Mouse (Mus musculus) liver, embryonic 14.5 days (tissue): ENCODE data around the gene Tnnc2. TPM values are rescaled to one million over a fixed set of nuclear protein-coding genes. Genes with fewer than 3 reads are reported as not detected.
A peak's percentile ranks its signal among the peaks of the same experiment; 100 is the strongest.

ENCODE experiments used
- ATAC-seq: fragments of 200-750 bp; cut with Nextera tagmentation; 2 replicates; pipeline ENCODE4 v1.8.0; 2017; ENCODE audit warnings: moderate number of reproducible peaks, mild to moderate bottlenecking, moderate library complexity; ENCODE audit not compliant: insufficient read depth
- DNase-seq, 3 experiments: peaks; one replicate each; pipeline ENCODE4 v3.0.0-alpha.2; 2012 to 2013; ENCODE audit warnings: low read depth in 3 of 3, low spot score in 3 of 3
- H3K27ac ChIP-seq: fragments of 300-500 bp; sonication (generic); 2 replicates; pipeline ENCODE4 v1.5.1; 2014; ENCODE audit warnings: moderate library complexity, mild to moderate bottlenecking, control low read depth, inconsistent platforms
- H3K27me3 ChIP-seq: fragments of 300-500 bp; sonication (generic); 2 replicates; pipeline ENCODE4 v1.6.1; 2014; ENCODE audit warnings: mild to moderate bottlenecking, low read length, moderate library complexity; ENCODE audit not compliant: control insufficient read depth, insufficient read depth
- H3K36me3 ChIP-seq: fragments of 300-500 bp; sonication (generic); replicated peaks from 2 replicates; pipeline ENCODE4 v1.6.1; 2014; ENCODE audit warnings: low read depth; ENCODE audit not compliant: control insufficient read depth, insufficient read depth
- H3K4me1 ChIP-seq, 2 experiments: fragments of 200-500 bp in 1 of 2; fragments of 300-500 bp in 1 of 2; sonication (generic) in 1 of 2; replicated peaks; 2 replicates each; pipeline ENCODE4 v1.6.1; 2012 to 2014; ENCODE audit warnings: antibody characterized with exemption in 1 of 2, inconsistent platforms in 1 of 2, low read length in 1 of 2; ENCODE audit not compliant: control insufficient read depth in 2 of 2, insufficient read depth in 2 of 2
- H3K4me2 ChIP-seq: fragments of 300-500 bp; sonication (generic); 2 replicates; pipeline ENCODE4 v1.6.1; 2014; ENCODE audit warnings: low read depth, mild to moderate bottlenecking, control low read depth, moderate library complexity
- H3K4me3 ChIP-seq, 2 experiments: fragments of 200-500 bp in 1 of 2; fragments of 300-500 bp in 1 of 2; sonication (generic) in 1 of 2; 2 replicates each; pipeline ENCODE4 v1.5.1; 2012 to 2014; ENCODE audit warnings: low read depth in 2 of 2, low read length in 2 of 2, mild to moderate bottlenecking in 2 of 2, control low read depth in 1 of 2, inconsistent platforms in 1 of 2, moderate library complexity in 1 of 2; ENCODE audit not compliant: insufficient read depth in 1 of 2
- H3K9ac ChIP-seq: fragments of 300-500 bp; sonication (generic); replicated peaks from 2 replicates; pipeline ENCODE4 v1.6.1; 2014; ENCODE audit warnings: mild to moderate bottlenecking, control low read depth, moderate library complexity
- H3K9me3 ChIP-seq: fragments of 300-500 bp; sonication (generic); 2 replicates; pipeline ENCODE4 v1.6.1; 2016; ENCODE audit warnings: low read length, mixed read lengths; ENCODE audit not compliant: control insufficient read depth
- CTCF ChIP-seq: IDR thresholded peaks from 2 replicates; pipeline ENCODE4 v1.5.1; 2016; ENCODE audit warnings: antibody characterized with exemption, low read depth, control low read depth
- EP300 ChIP-seq: IDR thresholded peaks from 2 replicates; pipeline ENCODE4 v1.6.1; 2016; ENCODE audit warnings: antibody characterized with exemption, low read depth
- WGBS: fragments of 180-500 bp; shearing (Covaris S2); extraction: QIAGEN DNeasy Blood & Tissue Kit; methylation state at CpG from one replicate; pipeline ENCODE4 v1.1.7; 2014; ENCODE audit not compliant: insufficient replicate concordance; 5-methylcytosine and 5-hydroxymethylcytosine counted together
- polyA plus RNA-seq, 2 experiments: library from polyadenylated mRNA; depleted of rRNA in 1 of 2; stranded (reverse) in 1 of 2; unstranded in 1 of 2; fragments of >200 nt; fragmentation: Nextera tagmentation in 1 of 2; extraction: Ambion mirVana in 1 of 2; gene quantifications; 2 replicates each; pipeline versions ENCODE4 v1.2.1 to v1.2.3; 2012 to 2014

The Tnnc2 gene
- polyA plus RNA-seq, 2 experiments: 0.32 to 0.44 TPM

- H3K27me3 ChIP-seq: no peaks in the 10 kb centered on the region
- H3K4me2 ChIP-seq: no peak overlapping the region
- ATAC-seq: no peak
- H3K4me1 ChIP-seq: peaks cover 13 to 17% of the 10 kb centered on the region in 2 experiments
- TF ChIP-seq CTCF (no peak), EP300 (no peak)
- no peak overlapping the region for H3K27ac ChIP-seq
- no peak for DNase-seq
- H3K4me3 ChIP-seq: no peak overlapping the region
- no peak overlapping the region for H3K9ac ChIP-seq
- 0 out of 2 replicates have a peak, but pooled peaks cover 2% of the 10 kb centered on the region for H3K36me3 ChIP-seq
- WGBS: 77% methylated on average over 6 of the region's 6 CpGs
- no peaks in the 10 kb centered on the region for H3K9me3 ChIP-seq
These were observed 37.4 kb upstream of the Tnnc2 start for GRCm38 (mm10) chr2:164817206-164817605.

- DNase-seq (no peak), ATAC-seq (peak; percentile 79)
- H3K9me3 ChIP-seq: no peaks in the 10 kb centered on the region
- TF ChIP-seq CTCF (no peak), EP300 (peak; percentile 73)
- H3K4me2 ChIP-seq: peak overlapping the region; percentile 33
- peak overlapping the region; percentile 56 for H3K27ac ChIP-seq
- WGBS: 46% methylated on average over 8 of the region's 8 CpGs
- H3K36me3 ChIP-seq: 0 out of 2 replicates have a peak, but pooled peaks cover 2% of the 10 kb centered on the region
- no peaks in the 10 kb centered on the region for H3K27me3 ChIP-seq
- H3K9ac ChIP-seq: peak overlapping the region; percentile 32; the same call in 1 of the 2 replicates
- H3K4me3 ChIP-seq: no peak overlapping the region
- peaks cover 11 to 15% of the 10 kb centered on the region in 2 experiments for H3K4me1 ChIP-seq
These were observed 36.1 kb upstream of the Tnnc2 start for GRCm38 (mm10) chr2:164815821-164816220.

GRCm38 (mm10) chr2:164815348-164815747 is 35.6 kb upstream of the Tnnc2 start:
- H3K27me3 ChIP-seq: no peaks in the 10 kb centered on the region
- H3K4me1 ChIP-seq: peaks cover 11 to 15% of the 10 kb centered on the region in 2 experiments
- H3K4me2 ChIP-seq: peak overlapping the region; percentile 33
- ATAC-seq (peak; percentile 60), DNase-seq (no peak)
- H3K36me3 ChIP-seq: no peaks in the 10 kb centered on the region
- WGBS: 46% methylated on average over 5 of the region's 5 CpGs
- peak overlapping the region; percentile 32; the same call in 1 of the 2 replicates for H3K9ac ChIP-seq
- no peak for TF ChIP-seq EP300
- no peak for TF ChIP-seq CTCF
- H3K27ac ChIP-seq: peak overlapping the region; percentile 56
- H3K9me3 ChIP-seq: no peaks in the 10 kb centered on the region
- H3K4me3 ChIP-seq: no peak overlapping the region

GRCm38 (mm10) chr2:164813557-164813956 is 33.8 kb upstream of the Tnnc2 start:
- 0 out of 2 replicates have a peak, but pooled peaks cover 2% of the 10 kb centered on the region for H3K36me3 ChIP-seq
- 68% methylated on average over 2 of the region's 2 CpGs for WGBS
- H3K9ac ChIP-seq: no peak overlapping the region
- DNase-seq (no peak), ATAC-seq (no peak)
- no peaks in the 10 kb centered on the region for H3K27me3 ChIP-seq
- no peak overlapping the region for H3K4me2 ChIP-seq
- no peaks in the 10 kb centered on the region for H3K9me3 ChIP-seq
- no peak overlapping the region for H3K27ac ChIP-seq
- TF ChIP-seq EP300: no peak
- TF ChIP-seq CTCF: no peak
- H3K4me1 ChIP-seq: peaks cover 11 to 15% of the 10 kb centered on the region in 2 experiments
- H3K4me3 ChIP-seq: no peak overlapping the region

- Histone ChIP-seq H3K4me2 (peak overlapping the region; percentile 7), H3K36me3 (peaks cover 2% of the 10 kb centered on the region; the same call in 1 of the 2 replicates), H3K9ac (no peak overlapping the region), H3K27ac (no peak overlapping the region), H3K27me3 (no peaks in the 10 kb centered on the region), H3K4me3 (0 out of 4 replicates have a peak overlapping the region, but pooled peaks of 1 of the 2 experiments have one; percentile 95), H3K9me3 (no peaks in the 10 kb centered on the region), H3K4me1 (peaks cover 12 to 13% of the 10 kb centered on the region in 2 experiments)
- no peak for TF ChIP-seq EP300
- no peak for TF ChIP-seq CTCF
- WGBS: 67% methylated on average over 7 of the region's 7 CpGs
- DNase-seq (no peak), ATAC-seq (no peak)
These were observed 26.8 kb upstream of the Tnnc2 start for GRCm38 (mm10) chr2:164806614-164807013.
